Mouse (Mus musculus) megakaryocyte, embryonic 14.5 days (primary cell): Measurements from ENCODE around the gene Sufu.

ENCODE experiments used
- FLI1 ChIP-seq: IDR thresholded peaks from 2 replicates; pipeline ENCODE4 v1.6.1; 2012; ENCODE audit warnings: low read length, inconsistent platforms, mixed read lengths
- GATA1 ChIP-seq: IDR thresholded peaks from 3 replicates; pipeline ENCODE4 v1.6.1; 2012; ENCODE audit warnings: mixed read lengths, low read length, inconsistent platforms, borderline replicate concordance

DNA sequence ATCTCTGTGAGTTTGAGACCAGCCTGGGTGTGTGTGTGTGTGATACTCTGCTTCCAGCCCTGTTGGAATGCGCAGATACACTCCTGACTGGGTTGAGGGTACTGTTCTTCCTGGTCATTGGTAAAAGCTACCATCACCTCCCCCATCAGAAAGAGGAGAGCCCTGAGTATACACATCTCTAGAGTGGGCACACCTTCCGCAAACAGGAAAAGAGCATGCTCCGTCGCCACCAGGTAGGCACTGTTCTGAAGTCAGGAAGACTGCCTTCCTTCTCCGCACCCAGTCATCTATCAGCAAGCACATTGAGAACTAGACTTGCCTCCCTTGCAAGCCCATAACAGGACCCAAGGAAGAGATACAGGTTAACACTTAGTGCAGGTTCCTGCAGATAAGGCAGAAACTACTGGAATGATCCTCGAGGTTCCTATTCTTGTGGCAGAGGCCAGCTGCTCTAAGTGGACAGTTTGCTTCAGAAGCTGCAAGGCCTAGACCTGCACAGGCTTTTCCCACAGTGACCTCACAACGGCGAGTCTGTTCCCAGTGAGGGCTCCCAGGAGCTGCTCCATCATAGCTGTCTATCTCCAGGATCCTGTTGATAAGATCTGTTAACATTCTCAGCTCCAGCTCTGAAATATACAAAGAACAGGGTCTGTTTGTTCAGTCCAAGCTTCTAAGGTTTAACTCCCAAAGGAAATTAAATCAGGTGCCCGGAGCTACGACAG is 84.1 kb downstream of the Sufu start:
- no peak for TF ChIP-seq GATA1
- no peak for TF ChIP-seq FLI1
